Mouse (Mus musculus) cortical plate, adult 2 months (tissue): Measurements from ENCODE around the gene Cptp.
A peak's percentile ranks its signal among the peaks of the same experiment; 100 is the strongest.

Experiments
- CTCF ChIP-seq: fragments of 200-500 bp; IDR thresholded peaks from 2 replicates; pipeline ENCODE4 v1.5.1; 2011; ENCODE audit warnings: mild to moderate bottlenecking, control low read depth, low read length; ENCODE audit not compliant: insufficient read depth; ENCODE audit errors: extremely low read depth
- POLR2A ChIP-seq: fragments of 200-500 bp; IDR thresholded peaks from 2 replicates; pipeline ENCODE4 v1.6.1; 2011; ENCODE audit warnings: mild to moderate bottlenecking, low read length, control low read depth; ENCODE audit not compliant: insufficient read depth; ENCODE audit errors: extremely low read depth

GRCm38 (mm10) chr4:155831205-155831766, 38.0 kb downstream of the Cptp start, which contains the start of gene Aurkaip1:
- TF ChIP-seq CTCF, result peak; percentile 72
- peak; percentile 68 for TF ChIP-seq POLR2A
